Mouse (Mus musculus): Measurements from ENCODE around the gene Olfr281. TPM values are rescaled to one million over a fixed set of nuclear protein-coding genes. Genes with fewer than 3 reads are reported as not detected.
"Not testable (repeated sequence)": the region's sequence is repeated elsewhere in the genome, so short reads cannot be mapped to it uniquely, and the experiment has no call there.

Gene Olfr281
- polyA plus RNA-seq (2011; ENCODE audit: insufficient read length, low read depth, missing spikeins): not detected in 2 replicates

DNA sequence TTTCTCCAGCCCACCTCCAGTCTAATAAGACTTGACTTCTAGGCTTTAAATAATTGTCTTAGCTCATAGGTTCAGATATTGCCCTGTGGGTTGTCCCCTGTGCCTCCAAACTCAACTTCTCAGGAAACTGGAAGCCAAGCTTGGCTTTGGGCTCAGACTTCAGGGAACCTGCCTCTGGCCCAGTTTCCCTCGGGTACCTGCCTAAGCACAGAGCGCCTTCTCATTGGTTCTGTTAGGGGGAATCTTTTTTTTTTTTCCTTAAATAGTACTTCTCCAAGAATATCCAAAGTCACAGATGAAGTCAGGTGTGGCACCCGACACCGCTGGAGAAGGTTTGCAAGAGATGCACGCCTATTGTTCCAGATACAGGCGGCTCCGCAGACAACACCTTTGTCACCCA is at the start of gene Olfr281:
Olfr281 (plus strand) TSS at position 301 of the 400 bp plus-strand sequence.
- H3K4me3 ChIP-seq (ENCODE audit: insufficient read depth, low read length): no peak within 1 kb of the TSS
- H3K4me1 ChIP-seq (ENCODE audit: control insufficient read depth, insufficient read depth, low read length): no peaks in the 10 kb centered on the region
- no peak for TF ChIP-seq CTCF (IDR thresholded peaks at IDR 0.05; ENCODE audit: borderline replicate concordance, insufficient read depth, low read length)
- TF ChIP-seq POLR2A (IDR thresholded peaks at IDR 0.05; ENCODE audit: low read depth, low read length): no peak
- no peak within 1 kb of the TSS for H3K27ac ChIP-seq (ENCODE audit: insufficient read depth, low read length)

DNA sequence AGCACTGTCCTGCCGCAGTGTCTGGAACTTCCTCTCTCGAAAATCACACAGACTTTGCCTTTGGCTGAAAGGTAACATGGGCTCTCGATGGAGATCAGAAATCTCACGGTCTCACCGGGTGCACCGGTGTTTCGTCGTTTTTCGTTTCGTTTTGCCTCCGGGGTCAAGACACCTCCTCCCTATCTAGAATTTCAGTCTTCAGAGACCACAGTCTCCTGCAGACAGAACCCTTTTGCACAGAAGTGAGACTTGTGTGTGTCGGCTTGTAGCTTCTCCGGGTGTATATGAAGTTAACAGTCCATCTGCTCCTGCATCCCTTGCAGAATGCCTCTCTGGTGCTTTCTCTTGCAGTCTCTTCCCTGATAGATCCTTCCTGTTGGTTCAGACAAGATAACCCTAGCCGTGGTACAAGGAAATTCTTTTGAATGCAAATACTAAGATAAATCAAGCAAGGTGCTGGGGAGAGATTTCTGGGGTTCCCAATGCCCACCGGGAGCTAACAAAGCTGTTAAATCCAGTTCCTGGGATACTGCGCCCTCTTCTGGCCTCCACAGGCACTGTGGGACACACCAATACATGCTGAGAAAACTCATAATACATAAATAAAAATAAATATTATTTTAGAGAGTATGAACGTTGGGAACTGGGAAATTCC is 43.9 kb upstream of the Olfr281 start:
- H3K4me3 ChIP-seq (ENCODE audit: insufficient read depth, low read length): no peak overlapping the region
- no peak overlapping the region for H3K27ac ChIP-seq (ENCODE audit: insufficient read depth, low read length)
- H3K4me1 ChIP-seq (ENCODE audit: control insufficient read depth, insufficient read depth, low read length): no peaks in the 10 kb centered on the region
- TF ChIP-seq CTCF (IDR thresholded peaks at IDR 0.05; ENCODE audit: borderline replicate concordance, insufficient read depth, low read length) (no peak), POLR2A (IDR thresholded peaks at IDR 0.05; ENCODE audit: low read depth, low read length) (no peak)

DNA sequence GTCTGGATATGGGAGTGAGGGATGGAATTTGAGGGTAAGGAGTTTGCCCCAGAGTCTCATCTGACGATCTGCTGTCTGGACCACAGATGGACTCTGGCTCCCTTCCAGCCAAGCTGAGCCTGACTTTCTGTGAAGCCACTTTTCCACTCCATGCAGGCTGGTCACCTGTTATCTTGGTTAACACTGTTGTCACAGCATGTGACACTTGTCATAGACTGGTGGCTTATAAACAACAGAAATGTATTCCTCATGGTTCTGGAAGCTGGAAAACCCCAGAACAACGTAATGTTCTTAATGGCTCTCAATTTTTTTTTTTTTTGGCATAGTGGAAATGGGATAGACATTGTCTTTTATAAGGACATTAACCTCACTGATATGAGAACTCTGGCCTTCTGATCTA is 42.8 kb upstream of the Olfr281 start:
- TF ChIP-seq POLR2A (IDR thresholded peaks at IDR 0.05; ENCODE audit: low read depth, low read length): no peak
- no peak for TF ChIP-seq CTCF (IDR thresholded peaks at IDR 0.05; ENCODE audit: borderline replicate concordance, insufficient read depth, low read length)
- Histone ChIP-seq H3K4me1 (ENCODE audit: control insufficient read depth, insufficient read depth, low read length) (no peaks in the 10 kb centered on the region), H3K4me3 (ENCODE audit: insufficient read depth, low read length) (no peak overlapping the region), H3K27ac (ENCODE audit: insufficient read depth, low read length) (no peak overlapping the region)

DNA sequence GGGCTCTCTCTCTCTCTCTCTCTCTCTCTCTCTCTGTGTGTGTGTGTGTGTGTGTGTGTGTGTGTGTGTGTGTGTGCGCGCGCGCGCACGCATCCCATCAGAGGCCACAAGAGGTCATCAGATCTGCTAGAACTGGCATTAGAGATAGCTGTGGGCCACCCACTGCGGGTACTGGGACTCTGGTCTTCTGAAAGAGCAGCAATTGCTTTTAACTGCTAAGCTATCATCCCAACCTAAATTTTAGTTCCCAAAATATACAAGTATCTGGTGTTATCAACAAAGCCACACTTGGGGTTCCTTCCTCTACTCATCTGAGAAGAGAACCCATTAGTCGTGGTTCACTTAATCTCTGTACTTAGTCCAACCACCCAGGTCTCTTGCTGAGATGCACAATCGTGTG is 42.1 kb upstream of the Olfr281 start:
- no peak overlapping the region for H3K4me3 ChIP-seq (ENCODE audit: insufficient read depth, low read length)
- no peaks in the 10 kb centered on the region for H3K4me1 ChIP-seq (ENCODE audit: control insufficient read depth, insufficient read depth, low read length)
- TF ChIP-seq CTCF (IDR thresholded peaks at IDR 0.05; ENCODE audit: borderline replicate concordance, insufficient read depth, low read length): no peak
- TF ChIP-seq POLR2A (IDR thresholded peaks at IDR 0.05; ENCODE audit: low read depth, low read length): no peak
- H3K27ac ChIP-seq (ENCODE audit: insufficient read depth, low read length): no peak overlapping the region

DNA sequence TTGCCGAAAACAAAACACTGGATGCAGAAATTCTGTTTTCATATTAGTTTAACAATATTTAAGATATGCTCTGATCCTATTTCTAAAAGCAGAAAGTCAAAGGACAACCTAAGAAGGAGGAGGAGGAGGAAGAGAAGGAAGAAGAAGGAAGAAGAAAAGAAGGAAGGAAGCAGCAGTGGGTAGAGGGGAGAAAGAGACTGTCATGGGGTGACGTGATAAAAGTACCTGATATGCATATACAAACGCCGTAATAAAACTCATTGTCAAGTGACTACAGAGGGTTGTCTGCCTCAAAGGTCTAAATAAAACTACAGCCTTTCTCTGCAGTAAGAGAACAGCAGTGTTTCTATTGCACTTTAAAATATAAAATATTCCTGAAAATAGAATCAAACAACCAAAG is 36.4 kb upstream of the Olfr281 start:
- H3K4me1 ChIP-seq (ENCODE audit: control insufficient read depth, insufficient read depth, low read length): no peaks in the 10 kb centered on the region
- H3K4me3 ChIP-seq (ENCODE audit: insufficient read depth, low read length): no peak overlapping the region
- TF ChIP-seq CTCF (IDR thresholded peaks at IDR 0.05; ENCODE audit: borderline replicate concordance, insufficient read depth, low read length): no peak
- no peak for TF ChIP-seq POLR2A (IDR thresholded peaks at IDR 0.05; ENCODE audit: low read depth, low read length)
- H3K27ac ChIP-seq (ENCODE audit: insufficient read depth, low read length): no peak overlapping the region

DNA sequence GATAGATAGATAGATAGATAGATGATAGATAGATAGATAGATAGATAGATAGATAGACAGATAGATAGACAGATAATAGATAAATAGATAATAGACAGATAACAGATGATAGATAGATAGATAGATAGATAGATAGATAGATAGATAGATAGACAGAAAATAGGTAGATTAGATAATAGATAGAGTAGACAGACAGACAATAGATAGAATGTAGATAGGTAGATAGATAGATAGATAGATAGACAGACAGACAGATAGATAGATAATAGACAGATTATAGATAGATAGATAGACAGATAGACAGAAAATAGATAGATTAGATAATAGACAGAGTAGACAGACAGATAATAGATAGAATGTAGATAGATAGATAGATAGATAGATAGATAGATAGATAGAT is 35.6 kb upstream of the Olfr281 start:
- not testable (repeated sequence) for H3K4me3 ChIP-seq (ENCODE audit: insufficient read depth, low read length); H3K4me1 ChIP-seq (ENCODE audit: control insufficient read depth, insufficient read depth, low read length); H3K27ac ChIP-seq (ENCODE audit: insufficient read depth, low read length)

DNA sequence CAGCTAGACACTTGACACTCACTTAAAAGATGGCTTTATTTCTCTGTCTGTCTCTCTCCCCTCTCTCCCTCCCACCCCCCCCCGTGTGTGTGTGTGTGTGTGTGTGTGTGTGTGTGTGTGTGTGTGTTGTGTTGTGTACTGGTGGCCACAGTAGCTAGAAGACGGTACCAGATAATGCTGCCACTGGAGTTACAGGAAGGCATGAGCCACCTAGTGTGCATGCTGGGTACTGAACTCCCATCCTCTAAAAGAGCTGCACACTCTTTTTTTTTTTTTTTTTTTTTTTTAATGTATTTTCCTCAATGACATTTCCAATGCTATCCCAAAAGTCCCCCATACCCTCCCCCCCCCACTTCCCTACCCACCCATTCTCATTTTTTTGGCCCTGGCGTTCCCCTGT is 35.1 kb upstream of the Olfr281 start:
- not testable (repeated sequence) for H3K4me1 ChIP-seq (ENCODE audit: control insufficient read depth, insufficient read depth, low read length); H3K27ac ChIP-seq (ENCODE audit: insufficient read depth, low read length); H3K4me3 ChIP-seq (ENCODE audit: insufficient read depth, low read length)
- TF ChIP-seq CTCF (IDR thresholded peaks at IDR 0.05; ENCODE audit: borderline replicate concordance, insufficient read depth, low read length): peak; percentile 23; the same call in 1 of the 2 replicates

DNA sequence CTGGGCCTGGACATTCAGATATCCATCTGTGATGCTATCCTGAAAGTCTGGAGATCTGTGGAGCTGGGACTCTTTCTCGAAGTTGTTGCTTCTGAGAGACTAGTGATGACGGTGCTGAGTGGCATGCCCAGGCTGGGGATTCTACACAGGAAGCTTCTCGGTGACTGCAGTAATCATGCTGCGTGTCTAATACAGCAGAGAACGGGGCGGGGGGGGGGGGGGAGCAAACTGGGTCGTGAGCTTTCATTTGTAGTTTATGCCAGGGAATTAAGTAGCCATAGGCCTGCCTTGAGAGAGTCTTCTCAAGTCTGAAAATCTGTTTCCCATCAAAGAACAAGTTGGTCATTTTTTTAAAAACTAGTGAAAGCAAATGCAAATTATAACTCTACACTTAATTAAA is 34.3 kb upstream of the Olfr281 start:
- Histone ChIP-seq H3K4me3 (ENCODE audit: insufficient read depth, low read length) (no peak overlapping the region), H3K4me1 (ENCODE audit: control insufficient read depth, insufficient read depth, low read length) (no peaks in the 10 kb centered on the region)
- TF ChIP-seq CTCF (IDR thresholded peaks at IDR 0.05; ENCODE audit: borderline replicate concordance, insufficient read depth, low read length): no peak
- no peak for TF ChIP-seq POLR2A (IDR thresholded peaks at IDR 0.05; ENCODE audit: low read depth, low read length)

DNA sequence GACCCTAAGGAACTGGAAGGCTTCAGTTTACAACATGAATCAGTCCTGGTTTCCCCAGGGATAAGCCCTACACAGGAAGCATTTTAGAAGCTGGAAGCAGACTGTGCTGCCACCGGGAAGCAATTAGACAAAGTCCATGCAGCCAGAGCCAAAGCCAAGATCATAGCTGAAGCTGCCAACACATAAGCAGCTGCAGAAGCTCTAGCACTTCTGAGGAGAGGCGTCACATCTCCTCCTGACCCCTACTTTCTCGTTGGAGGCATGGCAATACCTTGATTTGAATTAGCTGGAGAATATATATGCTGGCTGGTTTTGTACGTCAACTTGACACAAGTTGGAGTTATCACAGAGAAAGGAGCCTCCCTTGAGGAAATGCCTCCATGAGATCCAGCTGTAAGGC is 31.5 kb upstream of the Olfr281 start:
- Histone ChIP-seq H3K4me1 (ENCODE audit: control insufficient read depth, insufficient read depth, low read length) (no peaks in the 10 kb centered on the region), H3K4me3 (ENCODE audit: insufficient read depth, low read length) (no peak overlapping the region), H3K27ac (ENCODE audit: insufficient read depth, low read length) (no peak overlapping the region)
- TF ChIP-seq CTCF (IDR thresholded peaks at IDR 0.05; ENCODE audit: borderline replicate concordance, insufficient read depth, low read length) (no peak), POLR2A (IDR thresholded peaks at IDR 0.05; ENCODE audit: low read depth, low read length) (no peak)

More for the DNA sequence above, 34.3 kb upstream of the Olfr281 start:
- H3K27ac ChIP-seq (ENCODE audit: insufficient read depth, low read length): no peak overlapping the region

DNA sequence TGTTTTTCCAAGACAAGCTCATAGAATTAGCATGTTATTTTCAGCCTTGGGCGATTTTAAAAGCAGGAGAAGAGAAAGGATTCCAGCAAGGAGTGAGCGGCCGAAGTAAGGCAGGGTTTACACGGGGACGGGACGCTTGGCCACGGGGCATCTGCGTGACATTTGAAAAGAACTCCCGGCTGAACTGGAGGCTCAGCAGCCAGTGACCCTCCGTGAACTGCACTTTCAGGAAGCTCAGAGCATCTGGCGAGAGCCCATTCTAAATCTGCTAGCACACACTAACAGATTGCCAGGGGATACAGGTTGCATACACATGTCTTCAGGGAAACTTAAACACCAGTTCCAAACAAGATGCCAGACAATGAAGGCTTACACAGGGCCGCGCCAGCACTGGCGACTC is 28.1 kb upstream of the Olfr281 start:
- no peaks in the 10 kb centered on the region for H3K4me1 ChIP-seq (ENCODE audit: control insufficient read depth, insufficient read depth, low read length)
- no peak overlapping the region for H3K4me3 ChIP-seq (ENCODE audit: insufficient read depth, low read length)
- no peak overlapping the region for H3K27ac ChIP-seq (ENCODE audit: insufficient read depth, low read length)
- no peak for TF ChIP-seq POLR2A (IDR thresholded peaks at IDR 0.05; ENCODE audit: low read depth, low read length)
- TF ChIP-seq CTCF (IDR thresholded peaks at IDR 0.05; ENCODE audit: borderline replicate concordance, insufficient read depth, low read length): no peak

DNA sequence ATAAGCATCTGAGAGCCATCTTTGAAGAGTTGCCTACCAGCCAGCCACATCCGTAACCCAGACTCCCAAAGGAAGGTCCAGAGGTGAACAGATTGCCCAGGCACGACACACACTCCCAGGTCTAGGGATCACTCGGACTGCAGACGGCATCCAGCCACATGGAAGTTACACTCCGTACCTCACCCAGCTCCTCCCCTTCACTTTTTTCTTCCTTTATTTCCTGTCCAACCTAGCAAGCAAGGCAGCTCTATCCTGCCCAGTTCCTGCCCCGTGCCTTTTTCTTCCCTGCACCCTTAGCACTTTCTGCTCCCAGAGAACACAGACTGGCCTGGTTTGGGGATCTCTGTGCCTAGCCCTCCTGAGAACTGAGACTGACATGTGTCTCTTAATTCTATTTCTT is 27.6 kb upstream of the Olfr281 start:
- Histone ChIP-seq H3K27ac (ENCODE audit: insufficient read depth, low read length) (no peak overlapping the region), H3K4me1 (ENCODE audit: control insufficient read depth, insufficient read depth, low read length) (no peaks in the 10 kb centered on the region), H3K4me3 (ENCODE audit: insufficient read depth, low read length) (no peak overlapping the region)
- TF ChIP-seq POLR2A (IDR thresholded peaks at IDR 0.05; ENCODE audit: low read depth, low read length): no peak
- TF ChIP-seq CTCF (IDR thresholded peaks at IDR 0.05; ENCODE audit: borderline replicate concordance, insufficient read depth, low read length): no peak

Measured in embryonic fibroblast, embryonic 13.5 days (primary cell).